Mouse (Mus musculus): ENCODE results near the gene Ptger3.

DNA sequence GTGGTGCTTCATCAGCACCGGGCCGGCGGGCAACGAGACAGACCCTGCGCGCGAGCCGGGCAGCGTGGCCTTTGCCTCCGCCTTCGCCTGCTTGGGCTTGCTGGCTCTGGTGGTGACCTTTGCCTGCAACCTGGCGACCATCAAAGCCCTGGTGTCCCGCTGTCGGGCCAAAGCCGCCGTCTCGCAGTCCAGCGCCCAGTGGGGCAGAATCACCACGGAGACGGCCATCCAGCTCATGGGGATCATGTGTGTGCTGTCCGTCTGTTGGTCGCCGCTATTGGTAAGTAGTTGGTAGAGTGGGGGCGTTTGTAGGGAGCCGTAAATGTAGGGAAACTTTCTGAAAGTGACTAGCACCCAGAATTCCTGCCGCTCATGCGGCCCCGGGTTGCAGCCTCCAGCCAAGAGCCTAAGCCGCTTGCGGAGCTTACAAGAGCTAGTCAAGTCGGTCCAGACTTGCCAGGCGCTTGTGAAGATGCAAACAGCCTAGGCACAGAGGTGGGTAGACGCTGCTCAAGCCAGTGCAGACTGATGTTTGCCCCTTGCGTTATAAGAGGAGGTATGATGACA, 957 bp downstream of the Ptger3 start:
- TF ChIP-seq CTCF (IDR thresholded peaks at IDR 0.05; ENCODE audit: borderline replicate concordance, insufficient read depth, low read length): no peak
- TF ChIP-seq POLR2A (IDR thresholded peaks at IDR 0.05; ENCODE audit: low read depth, low read length): no peak

Data from embryonic fibroblast, embryonic 13.5 days (primary cell).